Mouse (Mus musculus) C2C12 (cell line): ENCODE results near the gene Fbxo46. TPM values are rescaled to one million over a fixed set of nuclear protein-coding genes. Genes with fewer than 3 reads are reported as not detected.

Experiments used
- H3K27me3 ChIP-seq: one replicate; pipeline ENCODE4 v1.6.1; 2011; ENCODE audit not compliant: control insufficient read depth, insufficient read depth, insufficient read length
- H3K36me3 ChIP-seq: one replicate; pipeline ENCODE4 v1.6.1; 2011; ENCODE audit not compliant: control insufficient read depth, insufficient read depth
- H3K4me3 ChIP-seq: one replicate; pipeline ENCODE4 v1.5.1; 2011; ENCODE audit warnings: mild to moderate bottlenecking, control low read depth; ENCODE audit not compliant: poor library complexity, insufficient read depth, severe bottlenecking
- H3K79me2 ChIP-seq: one replicate; pipeline ENCODE4 v1.6.1; 2011; ENCODE audit not compliant: control insufficient read depth, insufficient read depth
- H3K79me3 ChIP-seq: one replicate; pipeline ENCODE4 v1.6.1; 2011; ENCODE audit warnings: low read depth, control low read depth
- H3ac ChIP-seq: one replicate; pipeline ENCODE3; 2011; ENCODE audit warnings: low read depth; ENCODE audit not compliant: control insufficient read depth, insufficient read length
- CEBPB ChIP-seq: IDR thresholded peaks from one replicate; pipeline ENCODE4 v1.6.1; 2011; ENCODE audit warnings: low read depth, mild to moderate bottlenecking, control low read depth, moderate library complexity
- CTCF ChIP-seq: IDR thresholded peaks from one replicate; pipeline ENCODE4 v1.5.1; 2011; ENCODE audit not compliant: control insufficient read depth, insufficient read depth, insufficient read length
- FOSL1 ChIP-seq: IDR thresholded peaks from one replicate; pipeline ENCODE4 v1.8.0; 2011; ENCODE audit warnings: mild to moderate bottlenecking, low read length; ENCODE audit not compliant: poor library complexity, insufficient read depth, severe bottlenecking
- MAX ChIP-seq: IDR thresholded peaks from one replicate; pipeline ENCODE4 v1.6.1; 2011; ENCODE audit warnings: mild to moderate bottlenecking, control low read depth
- MYOD1 ChIP-seq: IDR thresholded peaks from one replicate; pipeline ENCODE4 v1.6.1; 2011; ENCODE audit warnings: low read depth; ENCODE audit not compliant: control insufficient read depth, insufficient read length
- MYOG ChIP-seq: IDR thresholded peaks from one replicate; pipeline ENCODE4 v1.6.1; 2011; ENCODE audit not compliant: control insufficient read depth, insufficient read length; ENCODE audit errors: extremely low read depth
- USF1 ChIP-seq: IDR thresholded peaks from one replicate; pipeline ENCODE4 v1.6.1; 2011; ENCODE audit warnings: low read depth, mild to moderate bottlenecking, control low read depth, moderate library complexity
- polyA plus RNA-seq: library from polyadenylated mRNA; unstranded; fragments of >200 nt; fragmentation: generic; extraction: Trizol; gene quantifications from one replicate; pipeline ENCODE4 v1.2.1, GENCODE M21; 2012; ENCODE audit warnings: missing spikeins

Fbxo46 gene
- polyA plus RNA-seq, 1 experiment: 7.4 TPM

DNA sequence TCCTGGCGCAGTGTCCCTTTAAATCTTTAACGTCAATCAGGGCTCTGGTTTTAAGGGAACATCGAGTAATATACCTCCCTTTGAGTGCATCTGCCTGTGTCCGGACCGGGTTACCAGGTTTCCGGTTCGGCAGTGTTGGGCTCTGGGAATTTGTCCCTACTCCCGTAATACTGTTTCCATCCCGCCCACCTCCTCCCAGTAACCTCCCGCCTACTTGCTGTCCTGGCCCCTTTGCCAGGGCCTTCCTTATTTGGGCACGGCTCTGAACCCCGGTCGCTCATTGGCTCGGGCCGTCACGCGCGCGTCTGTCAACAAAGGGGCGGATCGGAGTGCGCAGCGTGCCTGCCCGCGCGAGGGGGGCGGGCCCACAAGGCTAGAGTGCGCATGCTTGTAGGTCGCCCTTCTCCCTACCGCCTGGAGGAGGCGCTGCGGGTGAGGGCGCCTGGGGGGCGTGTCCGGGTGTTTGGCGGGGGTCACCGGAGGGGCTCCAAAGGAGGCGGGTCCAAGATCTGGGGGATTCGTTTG lies 11.7 kb downstream of the Fbxo46 start:
- H3ac ChIP-seq: peak overlapping the region; percentile 13
- TF ChIP-seq CTCF: peak; percentile 77
- TF ChIP-seq MYOD1: no peak
- TF ChIP-seq CEBPB: no peak
- TF ChIP-seq FOSL1: no peak
- TF ChIP-seq MYOG: no peak
- TF ChIP-seq MAX: peak; percentile 70
- peak; percentile 76 for TF ChIP-seq USF1
- H3K36me3 ChIP-seq: no peaks in the 10 kb centered on the region
- no peaks in the 10 kb centered on the region for H3K27me3 ChIP-seq
- peaks cover 17% of the 10 kb centered on the region for H3K79me2 ChIP-seq
- H3K79me3 ChIP-seq: peaks cover 5% of the 10 kb centered on the region
- H3K4me3 ChIP-seq: peak overlapping the region; percentile 18

DNA sequence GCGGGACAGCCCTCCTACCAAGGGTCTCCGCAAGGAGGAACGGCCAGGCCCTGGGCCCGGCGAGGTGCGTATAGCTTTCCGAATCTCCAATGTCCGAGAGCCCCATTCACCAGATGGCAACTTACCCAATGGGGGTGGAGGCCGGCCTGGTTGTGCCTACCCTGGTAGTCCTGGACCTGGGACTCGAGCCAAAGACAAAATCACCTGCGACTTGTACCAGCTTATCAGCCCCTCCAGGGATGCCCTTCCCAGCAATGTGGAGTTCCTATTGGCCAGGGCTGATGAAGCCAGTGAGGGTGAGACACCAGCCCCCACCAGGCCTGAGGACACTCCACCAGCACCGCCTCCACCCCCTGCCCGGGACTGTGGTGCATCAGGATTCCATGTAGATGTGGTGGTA lies 16.5 kb downstream of the Fbxo46 start:
- peaks cover 17% of the 10 kb centered on the region for H3K79me2 ChIP-seq
- H3K79me3 ChIP-seq: peaks cover 3% of the 10 kb centered on the region
- H3K4me3 ChIP-seq: no peak overlapping the region
- peaks cover 9% of the 10 kb centered on the region for H3K36me3 ChIP-seq
- TF ChIP-seq CTCF (no peak), MAX (no peak), MYOG (no peak), MYOD1 (no peak), CEBPB (no peak), USF1 (no peak), FOSL1 (no peak)
- no peaks in the 10 kb centered on the region for H3K27me3 ChIP-seq
- H3ac ChIP-seq: no peak overlapping the region

DNA sequence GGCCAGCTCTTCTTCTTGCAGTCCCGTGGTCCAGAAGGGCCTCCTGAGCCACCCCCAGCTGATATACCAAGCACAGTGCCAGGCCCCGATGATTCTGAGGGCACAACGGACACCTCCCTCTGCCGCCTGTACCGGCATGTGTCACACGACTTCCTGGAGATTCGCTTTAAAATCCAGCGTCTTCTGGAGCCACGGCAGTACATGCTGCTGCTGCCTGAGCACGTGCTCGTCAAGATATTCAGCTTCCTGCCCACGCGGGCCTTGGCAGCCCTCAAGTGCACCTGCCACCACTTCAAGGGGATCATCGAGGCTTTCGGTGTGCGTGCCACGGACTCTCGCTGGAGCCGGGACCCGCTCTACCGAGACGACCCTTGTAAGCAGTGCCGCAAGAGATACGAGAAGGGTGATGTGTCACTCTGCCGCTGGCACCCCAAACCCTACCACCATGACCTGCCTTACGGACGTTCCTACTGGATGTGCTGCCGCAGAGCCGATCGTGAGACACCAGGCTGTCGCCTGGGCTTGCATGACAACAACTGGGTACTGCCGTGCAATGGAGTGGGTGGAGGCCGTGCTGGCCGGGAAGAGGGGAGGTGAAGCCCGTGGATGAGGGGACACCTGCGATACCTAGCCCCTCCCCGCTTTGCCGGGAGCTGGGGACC lies 17.1 kb downstream of the Fbxo46 start:
- Histone ChIP-seq H3K27me3 (no peaks in the 10 kb centered on the region), H3K4me3 (no peak overlapping the region), H3K79me3 (peaks cover 3% of the 10 kb centered on the region), H3K36me3 (peaks cover 9% of the 10 kb centered on the region), H3ac (no peak overlapping the region), H3K79me2 (peaks cover 16% of the 10 kb centered on the region)
- TF ChIP-seq MYOD1 (no peak), FOSL1 (no peak), USF1 (no peak), MYOG (no peak), CEBPB (no peak), CTCF (no peak), MAX (no peak)

DNA sequence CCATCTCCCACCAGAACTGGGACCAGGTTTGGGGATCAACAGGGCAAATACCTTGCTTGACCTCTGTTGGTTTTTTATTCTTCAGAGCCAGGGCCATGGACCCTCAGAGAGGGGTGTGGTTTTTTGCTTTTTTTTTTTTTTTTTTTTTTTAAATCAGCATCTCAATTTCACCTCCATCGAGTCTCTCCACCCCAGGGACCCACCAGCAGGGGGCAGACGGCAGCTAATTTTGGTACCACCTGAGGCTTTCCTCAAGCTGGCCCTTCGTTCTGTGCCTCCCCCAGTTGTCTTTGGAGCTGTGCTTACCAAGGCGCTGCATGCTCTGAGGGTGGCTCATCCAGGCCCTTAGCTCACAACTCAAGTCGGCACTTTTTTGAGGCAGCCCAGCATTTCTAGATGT lies 17.7 kb downstream of the Fbxo46 start:
- Histone ChIP-seq H3K4me3 (no peak overlapping the region), H3ac (no peak overlapping the region), H3K27me3 (no peaks in the 10 kb centered on the region), H3K36me3 (peaks cover 9% of the 10 kb centered on the region), H3K79me3 (peaks cover 3% of the 10 kb centered on the region), H3K79me2 (peaks cover 11% of the 10 kb centered on the region)
- TF ChIP-seq CTCF: peak; percentile 18
- TF ChIP-seq CEBPB: no peak

DNA sequence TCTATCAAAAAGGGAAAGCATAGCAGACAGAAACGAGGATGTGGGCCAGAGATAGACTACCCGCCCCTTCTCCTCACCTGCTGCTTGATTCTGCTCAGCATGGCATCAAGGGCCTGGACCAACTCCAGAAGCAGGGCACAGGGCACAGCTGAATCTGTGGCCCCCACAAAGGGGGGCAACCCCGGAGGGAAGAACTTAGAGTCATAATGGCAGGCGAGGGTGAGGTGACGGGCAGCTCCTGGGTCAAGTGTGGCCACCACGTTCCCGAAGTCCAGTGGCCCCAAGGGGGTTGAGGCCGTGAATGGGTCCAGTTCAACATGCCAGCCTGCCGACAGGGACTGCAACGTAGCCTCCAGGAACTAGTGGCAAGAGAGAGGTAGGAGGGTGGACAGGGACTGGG lies 27.1 kb downstream of the Fbxo46 start:
- Histone ChIP-seq H3K79me3 (peaks cover 15% of the 10 kb centered on the region), H3ac (no peak overlapping the region), H3K4me3 (no peak overlapping the region), H3K36me3 (peaks cover 1% of the 10 kb centered on the region), H3K79me2 (peaks cover 34% of the 10 kb centered on the region), H3K27me3 (no peaks in the 10 kb centered on the region)
- TF ChIP-seq MAX (no peak), FOSL1 (no peak), CEBPB (no peak), MYOD1 (no peak), USF1 (no peak), CTCF (no peak)

DNA sequence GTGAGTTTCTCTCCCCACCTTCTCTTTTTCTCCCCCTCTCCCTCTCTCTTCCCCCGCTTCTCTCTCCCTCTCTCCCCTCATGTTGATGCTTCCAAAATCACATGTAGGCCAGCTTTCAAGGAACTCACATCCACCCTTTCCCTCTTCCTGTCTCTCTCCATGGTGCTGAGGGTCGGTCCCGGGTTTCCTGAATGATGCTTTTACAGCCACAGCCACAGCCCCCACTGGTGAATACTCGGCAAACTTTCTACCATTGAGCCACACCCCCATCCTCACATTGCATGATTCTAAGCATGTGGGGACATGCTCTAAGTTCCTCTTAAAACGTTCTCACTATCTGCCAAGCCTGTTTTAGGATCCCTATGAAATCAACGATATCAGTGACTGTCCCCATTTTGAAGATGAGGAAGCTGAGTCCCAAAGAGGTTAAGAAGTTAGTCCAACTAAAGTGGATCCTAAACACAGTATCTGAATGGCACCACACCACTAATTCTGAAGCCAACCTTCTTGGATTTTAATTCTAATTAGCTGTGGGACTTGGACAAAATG lies 27.9 kb downstream of the Fbxo46 start:
- TF ChIP-seq CTCF (no peak), MYOG (no peak), USF1 (no peak), MYOD1 (no peak), MAX (no peak), FOSL1 (no peak), CEBPB (no peak)
- H3K79me3 ChIP-seq: peaks cover 17% of the 10 kb centered on the region
- H3ac ChIP-seq: no peak overlapping the region
- peaks cover 39% of the 10 kb centered on the region for H3K79me2 ChIP-seq
- H3K36me3 ChIP-seq: peaks cover 6% of the 10 kb centered on the region
- no peaks in the 10 kb centered on the region for H3K27me3 ChIP-seq
- peak overlapping the region; percentile 44 for H3K4me3 ChIP-seq
